Mouse (Mus musculus) B cell, adult 2 months (primary cell): Measurements from ENCODE around the gene Aatk.

Experiments
- DNase-seq, 2 experiments: peaks; one replicate each; pipeline ENCODE4 v3.0.0; 2022

The Aatk gene

DNA sequence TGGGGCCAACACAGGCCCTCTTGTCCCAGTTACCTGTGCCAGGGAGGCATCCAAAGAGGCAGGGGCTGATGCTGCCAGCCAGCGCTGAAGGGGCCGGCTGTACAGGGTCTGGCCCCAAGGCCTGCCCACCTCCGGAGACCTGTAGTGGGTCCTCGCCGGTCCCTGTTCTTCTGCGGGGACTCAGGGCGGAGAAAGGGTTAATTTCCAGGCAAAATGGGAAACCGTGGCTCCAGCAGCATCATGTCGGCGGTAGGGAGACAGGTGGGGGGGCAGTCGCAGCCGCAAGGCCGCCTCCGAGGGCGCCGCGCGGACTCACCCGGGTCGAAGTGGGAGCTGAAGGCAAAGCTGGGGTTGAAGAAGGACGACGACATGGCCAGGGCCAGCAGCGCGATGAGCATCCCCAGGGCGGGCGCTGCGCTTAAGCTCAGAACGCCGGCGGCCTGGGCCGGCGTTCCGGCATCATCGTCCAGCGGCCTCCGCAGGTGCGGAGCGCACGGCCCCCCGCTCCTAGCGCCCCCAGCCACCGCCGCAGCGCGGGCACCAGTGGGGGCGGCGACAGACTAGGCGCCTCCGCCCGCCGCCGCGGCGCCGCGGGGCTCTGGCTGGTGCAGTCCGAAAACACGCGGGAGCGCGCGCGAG, at the start of gene Aatk:
Gene Aatk (minus strand): TSS at position 615 of the 639 bp plus-strand sequence.
- no peak for DNase-seq

DNA sequence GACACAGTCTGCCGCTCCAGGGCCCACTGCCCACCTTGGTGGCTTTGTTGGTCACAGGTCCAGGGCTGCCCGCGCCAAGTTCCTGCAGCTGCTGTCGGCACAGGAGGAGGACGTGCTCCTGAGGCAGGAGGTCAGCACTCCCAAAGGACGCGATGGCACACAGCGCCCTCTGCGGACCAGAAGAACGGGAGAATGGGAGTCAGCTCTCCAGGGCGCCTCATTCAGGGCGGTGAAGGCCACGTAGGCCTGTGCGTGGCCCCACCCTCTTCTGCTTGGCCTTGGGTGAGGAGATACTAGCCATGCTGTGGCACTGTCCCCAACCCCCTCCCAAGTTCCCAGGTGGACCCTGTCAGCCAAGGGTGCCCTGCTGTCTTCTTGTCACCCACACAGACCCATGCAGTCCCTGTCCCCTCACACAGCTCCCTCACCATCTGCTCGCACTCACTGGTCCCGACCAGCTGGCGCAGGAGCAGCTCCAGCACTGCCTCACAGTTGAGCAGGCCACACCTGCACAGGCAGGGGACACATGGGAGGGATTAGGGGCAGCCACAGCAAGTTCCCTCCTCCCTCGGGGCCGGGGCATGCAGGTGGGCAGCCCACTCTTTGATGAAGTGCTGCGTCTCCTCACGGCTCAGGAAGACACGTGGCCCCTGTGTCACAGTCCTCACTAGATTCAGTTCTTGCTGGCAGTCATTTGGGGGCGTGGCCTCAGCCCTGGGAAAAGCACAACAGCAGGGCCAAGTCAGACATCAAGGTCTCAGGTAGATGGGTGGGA, 46.0 kb upstream of the Aatk start:
- no peak for DNase-seq

DNA sequence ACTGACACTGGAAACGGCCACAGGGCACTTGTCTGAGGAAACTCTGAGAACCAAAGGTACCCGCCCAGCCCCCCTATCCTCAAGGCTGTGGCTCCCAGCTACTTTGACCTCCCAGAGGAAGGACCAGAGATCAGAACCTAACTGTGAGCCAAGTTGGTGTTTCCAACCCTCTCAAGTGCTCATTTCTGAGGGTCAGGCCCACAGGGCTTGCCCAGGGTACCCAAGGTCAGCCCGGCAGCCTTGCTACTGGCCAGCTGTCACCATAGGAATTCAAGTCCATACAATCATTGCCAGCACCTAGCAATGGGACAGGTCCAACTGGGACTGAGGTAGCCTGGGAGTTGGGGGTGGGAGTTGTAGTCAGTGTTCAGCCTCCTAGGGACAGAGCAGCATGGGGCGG, 43.7 kb upstream of the Aatk start:
- no peak for DNase-seq

DNA sequence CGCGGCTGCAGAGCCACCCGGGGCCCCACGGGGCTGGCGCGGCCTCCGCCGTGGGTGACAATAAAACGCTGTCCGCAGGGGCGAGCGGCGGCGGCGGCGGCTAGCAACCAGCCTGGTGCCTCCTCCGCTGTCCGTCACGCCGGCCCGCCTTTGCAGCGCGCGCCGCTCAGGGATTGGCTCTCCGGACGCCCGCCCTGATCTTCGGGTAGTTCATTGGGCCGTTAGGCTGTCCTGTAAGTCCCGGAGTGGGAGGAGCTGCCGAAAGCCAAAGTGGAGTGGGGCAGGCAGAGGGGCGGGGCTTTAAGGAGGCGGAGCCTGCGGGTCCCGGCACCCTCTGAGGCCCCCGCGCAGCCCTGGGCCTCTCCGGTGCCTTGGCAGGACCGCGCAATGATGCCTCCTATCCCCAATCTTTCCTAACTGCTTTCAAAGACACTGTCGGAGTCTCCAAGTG, 39.8 kb upstream of the Aatk start, which contains the start of gene Cep131:
Gene Cep131 (minus strand): TSS at position 126 of the 451 bp plus-strand sequence.
- peak; percentile 97 to 98 for DNase-seq

DNA sequence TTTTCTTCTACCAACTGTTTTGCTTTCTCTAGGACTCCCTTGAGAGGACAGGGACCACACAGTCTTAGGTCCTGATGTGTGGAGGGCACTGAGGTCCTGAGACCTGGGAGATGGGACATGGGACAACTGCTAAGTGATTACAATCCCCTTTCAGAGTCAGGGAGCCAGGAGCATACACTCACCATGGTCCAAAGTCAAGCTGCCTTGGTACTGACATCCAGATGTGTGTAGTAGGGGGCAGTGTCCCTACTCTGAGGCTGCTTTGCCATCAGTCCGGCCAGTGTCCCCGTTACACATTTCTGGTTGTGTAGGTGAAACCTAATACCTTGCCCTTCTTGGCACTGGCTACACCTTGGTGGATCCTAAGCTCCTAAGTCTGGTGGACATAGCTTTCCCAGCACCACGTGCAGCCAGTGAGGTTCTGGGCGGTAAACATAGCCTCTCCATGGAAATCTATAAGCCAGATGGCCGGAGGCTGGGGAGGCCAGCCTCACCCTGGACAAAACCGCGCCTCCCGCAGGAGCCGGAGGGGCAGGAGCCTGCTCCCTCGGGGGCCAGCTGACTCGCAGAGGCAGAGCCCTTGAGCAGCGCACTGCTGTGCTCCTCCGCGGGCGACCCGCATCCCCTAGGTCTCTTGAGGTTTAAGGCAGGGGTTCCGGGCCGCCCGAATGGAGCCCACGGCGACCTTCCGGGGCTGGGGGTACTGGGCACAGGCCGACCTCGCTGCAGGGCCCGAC, 39.1 kb upstream of the Aatk start:
- peak; percentile 35 to 40 for DNase-seq

DNA sequence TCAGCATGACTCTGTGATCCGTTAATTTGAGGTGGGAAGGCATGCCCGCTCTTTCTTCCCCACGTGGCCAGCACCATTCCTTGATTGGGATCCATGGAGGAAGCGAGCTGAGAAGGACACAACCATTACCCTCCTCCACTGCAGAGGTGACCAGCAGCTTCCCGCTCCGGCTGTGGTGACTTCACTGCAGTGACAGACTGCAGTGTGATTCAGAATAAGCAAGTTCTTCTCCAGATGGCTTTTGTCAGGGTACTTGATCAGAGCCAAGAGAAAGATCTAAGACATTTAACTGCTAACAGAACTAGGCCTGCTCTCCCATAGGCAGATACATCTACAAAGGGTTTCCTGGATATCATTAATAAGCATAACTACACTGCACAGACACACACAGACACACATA, 33.3 kb upstream of the Aatk start:
- no peak for DNase-seq

DNA sequence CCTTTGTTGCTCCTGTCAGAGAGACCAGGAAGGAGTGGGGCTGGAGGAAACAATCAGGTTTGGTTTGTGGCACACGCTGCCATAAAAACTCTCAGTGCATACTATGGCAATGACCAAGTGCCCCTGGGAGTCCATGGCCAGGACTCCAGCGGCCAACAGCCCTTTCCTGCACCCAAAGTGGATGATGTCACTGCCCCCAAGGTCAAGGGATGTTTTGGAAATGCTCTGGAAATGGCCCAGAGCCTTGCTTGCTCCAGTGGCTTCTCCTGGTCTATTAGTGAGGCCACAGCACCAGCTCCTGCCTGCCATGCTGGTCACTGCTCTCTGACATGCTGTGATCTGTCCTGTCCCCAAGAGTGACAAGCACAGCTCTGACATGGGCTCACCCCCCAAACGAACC, 29.2 kb upstream of the Aatk start:
- no peak for DNase-seq

DNA sequence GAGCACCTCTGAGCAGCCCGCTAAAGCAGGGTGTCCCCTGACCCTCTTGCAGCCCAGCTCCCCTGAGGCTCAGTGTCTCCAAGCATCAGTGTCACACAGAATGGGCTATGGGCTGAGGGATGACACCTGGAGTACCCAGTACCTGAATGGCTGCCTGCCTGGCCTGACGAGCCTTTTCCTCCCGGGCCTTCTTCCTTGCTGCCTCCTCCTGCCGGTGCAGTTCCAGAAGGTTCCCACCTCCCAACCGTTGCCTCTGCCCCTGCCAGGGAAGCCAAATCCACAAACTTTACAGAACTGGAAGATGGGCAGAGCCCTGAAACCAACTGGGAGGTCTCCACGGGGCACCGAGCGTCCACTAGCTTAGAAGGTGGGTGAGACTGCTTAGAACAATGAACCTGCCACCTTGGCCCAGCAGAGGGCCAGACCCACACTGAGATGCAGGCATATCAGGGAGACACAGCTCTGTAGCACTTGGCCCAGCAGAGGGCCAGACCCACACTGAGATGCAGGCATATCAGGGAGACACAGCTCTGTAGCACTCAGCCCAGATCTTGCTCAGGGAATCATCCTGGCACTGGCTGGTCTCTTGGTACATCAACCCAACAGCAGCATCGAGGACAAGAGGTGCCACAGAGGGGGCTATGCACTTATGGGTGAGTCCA, 26.1 kb upstream of the Aatk start:
- DNase-seq: no peak

DNA sequence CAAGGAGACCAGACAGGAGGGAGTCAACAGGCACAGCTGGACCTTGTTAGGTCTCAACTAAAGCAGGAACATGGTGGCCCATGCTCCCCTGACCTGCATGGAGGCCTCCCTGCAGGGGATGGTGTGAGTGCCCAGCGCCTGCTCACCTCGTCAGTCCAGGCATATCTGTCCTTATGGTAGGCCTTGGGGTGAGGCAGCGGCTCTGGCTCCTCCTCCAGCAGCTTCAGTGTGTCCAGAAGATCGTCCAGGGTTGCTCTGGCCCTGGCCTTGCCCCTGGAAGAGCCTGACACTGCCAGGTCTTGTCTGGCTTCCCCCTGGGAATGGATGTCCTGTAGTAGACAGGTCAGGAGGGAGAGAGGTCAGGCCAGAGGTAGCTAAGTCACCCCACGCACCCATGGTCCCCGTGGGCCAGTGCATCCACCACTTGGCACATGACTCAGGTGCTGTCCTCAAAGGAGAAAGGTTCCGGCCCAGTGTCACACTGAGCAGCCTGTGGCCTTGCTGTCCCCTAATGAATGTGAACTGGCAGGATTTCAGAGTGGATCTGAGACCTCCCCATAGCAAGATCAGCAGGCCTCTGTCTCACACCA, 24.9 kb upstream of the Aatk start:
- DNase-seq: no peak

DNA sequence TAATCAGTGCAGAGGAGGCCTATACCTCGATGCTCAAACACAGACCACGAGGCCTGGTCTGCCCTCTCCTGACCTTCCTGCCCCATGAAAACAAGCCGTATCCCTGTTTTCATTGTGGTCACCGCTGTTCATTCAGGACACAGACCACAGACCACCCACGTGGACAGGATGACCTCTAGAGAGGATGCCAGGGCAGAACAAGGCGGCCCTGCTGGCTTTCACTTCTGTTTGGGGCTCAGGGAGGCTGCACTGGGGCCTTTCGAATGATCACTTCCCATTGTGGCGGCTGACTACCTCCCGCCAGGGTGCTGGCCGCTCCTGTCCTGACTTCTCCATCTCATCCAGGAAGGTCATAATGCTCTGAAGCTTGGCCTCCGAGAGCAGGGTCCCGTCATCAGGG, 24.1 kb upstream of the Aatk start:
- no peak for DNase-seq

DNA sequence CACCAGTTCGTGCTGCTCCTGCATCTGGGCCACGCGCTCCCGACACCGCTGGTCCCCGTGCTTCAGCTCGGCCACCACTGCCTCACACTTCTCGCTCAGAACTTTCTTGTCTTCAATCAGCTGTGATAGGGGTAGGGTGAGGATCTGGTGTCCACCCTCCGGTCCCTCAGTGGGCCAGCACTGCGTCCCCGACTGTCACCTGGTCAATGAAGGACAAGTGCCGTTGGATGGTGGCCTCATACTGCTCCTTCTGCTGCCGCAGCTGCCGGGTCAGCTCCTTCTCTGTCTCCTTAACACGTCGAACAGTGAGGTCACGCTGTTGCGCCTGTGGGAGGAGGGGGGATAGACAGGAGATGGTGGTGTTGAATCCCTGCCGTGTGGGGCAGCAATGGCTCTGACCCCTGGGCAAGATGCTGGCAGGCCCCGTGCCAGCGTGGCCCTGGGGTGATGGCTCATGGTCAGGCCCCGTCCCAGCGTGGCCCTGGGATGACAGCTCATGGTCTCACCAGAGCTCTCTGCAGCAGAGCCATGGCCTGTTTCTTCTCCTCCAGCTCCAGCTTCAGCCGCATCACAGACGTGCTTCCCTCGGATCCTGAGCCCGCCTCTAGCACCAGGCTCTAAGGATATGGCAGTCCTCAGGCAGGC, 23.4 kb upstream of the Aatk start:
- DNase-seq: no peak

DNA sequence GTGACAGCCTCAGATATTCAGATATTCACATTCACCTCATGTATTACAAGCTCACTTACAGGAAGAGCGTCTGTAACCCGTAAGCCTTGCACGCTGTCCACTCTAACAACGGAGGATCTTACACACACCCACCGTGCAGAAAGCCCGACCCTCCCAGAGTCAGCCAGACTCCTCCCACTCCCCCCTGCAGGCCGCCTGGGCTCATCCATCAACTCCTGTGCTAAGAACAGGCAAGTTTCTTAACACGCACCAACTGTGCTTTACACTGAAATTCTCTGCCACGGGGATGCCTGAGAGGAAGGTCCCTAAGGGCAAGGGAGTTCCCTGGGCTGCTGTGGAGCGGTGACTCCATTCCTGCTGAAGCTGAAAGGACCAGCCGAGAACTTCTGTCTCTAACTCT, 22.3 kb upstream of the Aatk start:
- DNase-seq: no peak

DNA sequence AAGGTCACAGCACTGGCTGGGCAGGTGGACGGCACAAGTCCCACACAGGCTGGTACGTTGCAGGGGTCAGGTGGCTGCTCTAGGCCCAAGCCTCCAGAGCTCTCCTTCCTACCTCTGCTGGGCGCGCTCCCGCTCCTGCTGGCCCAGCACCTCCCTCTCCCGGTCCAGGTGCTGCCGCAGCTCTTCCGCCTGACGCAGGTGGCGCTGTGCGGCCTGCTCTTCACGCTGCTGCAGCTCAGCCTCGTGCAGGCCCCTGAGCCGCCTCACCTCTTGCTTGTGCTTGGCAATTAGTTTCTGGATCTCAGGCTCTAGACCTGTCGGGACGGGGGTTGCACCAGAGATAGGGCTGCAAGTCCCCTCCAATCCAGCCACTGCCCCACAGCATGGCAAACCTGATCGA, 20.9 kb upstream of the Aatk start:
- no peak for DNase-seq

DNA sequence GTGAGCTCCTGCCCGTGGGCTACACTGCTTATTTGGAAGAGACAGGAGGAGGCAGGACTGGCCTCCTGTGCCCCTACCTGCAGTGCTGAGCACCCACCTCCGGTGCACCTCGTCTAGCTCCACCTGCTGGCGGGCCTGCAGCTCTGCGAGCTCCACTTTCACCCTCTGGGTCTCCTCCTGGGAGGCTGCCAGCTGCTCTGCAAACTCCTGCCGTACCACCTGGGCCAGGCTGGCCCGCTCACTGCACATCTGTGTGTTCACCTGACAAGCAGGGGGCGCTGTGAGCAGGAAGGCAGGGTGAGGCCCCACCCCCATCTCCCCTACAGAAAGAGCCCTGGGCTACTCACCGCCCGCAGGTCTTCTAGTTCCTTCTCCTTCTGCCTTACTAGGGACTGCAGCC, 18.3 kb upstream of the Aatk start:
- DNase-seq: peak; percentile 61 to 65

DNA sequence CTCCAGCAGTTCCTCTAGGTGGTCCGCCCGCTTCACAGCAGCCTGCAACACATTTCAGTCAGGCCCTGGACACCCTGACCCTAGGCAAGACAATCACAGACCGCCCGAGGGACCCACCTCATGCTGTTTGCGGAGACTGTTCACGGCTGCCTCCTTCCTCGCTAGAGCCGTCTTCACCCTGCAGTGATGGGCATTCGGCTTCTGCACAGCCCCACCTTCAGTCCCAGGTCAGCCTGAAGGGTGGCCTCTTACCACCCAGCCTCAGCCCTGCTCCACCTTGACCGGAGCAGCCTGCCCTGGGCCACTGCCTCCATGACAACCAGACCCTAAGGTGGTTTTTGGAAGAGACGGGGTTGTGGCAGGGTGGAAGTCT, 17.7 kb upstream of the Aatk start:
- DNase-seq: no peak

DNA sequence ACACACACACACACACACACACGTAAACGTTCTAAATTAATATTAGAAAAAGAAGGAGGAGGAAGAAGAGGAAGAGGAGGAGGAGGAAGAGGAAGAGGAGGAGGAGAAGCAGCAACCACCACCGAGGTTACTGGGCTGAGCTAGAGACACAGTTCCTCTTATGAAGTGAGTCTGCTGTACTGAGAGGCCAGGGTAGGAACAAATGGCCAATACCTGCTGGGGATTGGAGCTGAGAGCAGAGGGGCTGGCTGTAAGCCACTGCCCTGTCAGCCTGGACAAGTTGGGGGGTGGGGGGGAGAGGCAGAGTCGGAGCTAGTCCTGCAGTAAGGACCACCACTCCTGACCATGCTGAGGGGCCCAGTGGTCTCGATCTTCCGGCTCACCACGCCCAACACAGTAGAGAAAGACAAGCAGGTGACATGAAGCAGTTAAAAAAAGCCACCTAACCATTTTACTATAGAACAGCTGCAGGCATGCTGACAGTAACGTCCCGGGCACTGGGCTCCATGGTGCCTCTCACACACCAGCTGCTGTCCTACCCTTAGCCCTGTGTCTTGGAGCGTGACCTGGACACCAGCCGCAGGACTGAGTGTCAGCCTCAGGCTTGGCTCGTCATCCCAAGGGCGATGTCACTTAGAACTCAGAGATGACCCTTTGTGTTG, 17.2 kb upstream of the Aatk start:
- DNase-seq: no peak

DNA sequence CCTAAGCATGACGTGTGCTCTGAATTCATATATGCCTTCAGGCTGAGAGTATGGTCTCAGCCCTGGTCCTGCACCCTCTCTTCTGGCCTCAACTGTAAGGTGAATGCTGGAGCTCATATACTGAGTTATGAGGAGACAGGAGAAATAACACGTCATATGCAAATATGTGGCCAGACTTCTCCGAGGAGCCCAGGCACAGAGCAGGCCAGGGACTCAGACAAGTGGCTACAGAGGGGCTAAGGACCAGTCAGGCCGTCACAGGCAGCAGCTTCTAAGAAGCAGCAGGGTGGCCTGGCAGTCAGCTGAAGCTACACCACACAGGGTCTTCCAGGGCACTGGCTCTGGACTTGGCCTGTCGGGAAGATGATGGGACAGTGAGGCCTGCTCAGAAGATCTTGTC, 16.4 kb upstream of the Aatk start:
- DNase-seq: no peak

DNA sequence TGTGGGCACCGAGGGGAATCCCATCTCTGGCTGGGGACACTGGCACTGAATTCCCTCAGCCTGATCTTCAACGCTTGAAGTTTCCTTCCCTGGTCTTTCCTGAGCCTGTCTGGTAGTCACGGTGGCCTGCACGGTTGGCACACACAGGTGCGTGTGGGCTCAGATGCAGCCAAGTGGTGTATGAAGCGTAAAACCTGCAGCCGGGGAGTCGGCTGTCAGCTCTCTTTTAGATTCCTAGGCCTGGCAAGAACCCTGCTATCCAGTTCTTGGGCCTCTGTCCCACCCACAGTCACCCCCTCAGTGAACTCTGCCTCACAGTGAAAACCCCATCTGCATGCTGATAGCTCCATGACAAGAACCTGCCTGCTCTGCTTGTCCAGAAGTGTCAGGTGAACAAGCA, 13.7 kb upstream of the Aatk start:
- no peak for DNase-seq

DNA sequence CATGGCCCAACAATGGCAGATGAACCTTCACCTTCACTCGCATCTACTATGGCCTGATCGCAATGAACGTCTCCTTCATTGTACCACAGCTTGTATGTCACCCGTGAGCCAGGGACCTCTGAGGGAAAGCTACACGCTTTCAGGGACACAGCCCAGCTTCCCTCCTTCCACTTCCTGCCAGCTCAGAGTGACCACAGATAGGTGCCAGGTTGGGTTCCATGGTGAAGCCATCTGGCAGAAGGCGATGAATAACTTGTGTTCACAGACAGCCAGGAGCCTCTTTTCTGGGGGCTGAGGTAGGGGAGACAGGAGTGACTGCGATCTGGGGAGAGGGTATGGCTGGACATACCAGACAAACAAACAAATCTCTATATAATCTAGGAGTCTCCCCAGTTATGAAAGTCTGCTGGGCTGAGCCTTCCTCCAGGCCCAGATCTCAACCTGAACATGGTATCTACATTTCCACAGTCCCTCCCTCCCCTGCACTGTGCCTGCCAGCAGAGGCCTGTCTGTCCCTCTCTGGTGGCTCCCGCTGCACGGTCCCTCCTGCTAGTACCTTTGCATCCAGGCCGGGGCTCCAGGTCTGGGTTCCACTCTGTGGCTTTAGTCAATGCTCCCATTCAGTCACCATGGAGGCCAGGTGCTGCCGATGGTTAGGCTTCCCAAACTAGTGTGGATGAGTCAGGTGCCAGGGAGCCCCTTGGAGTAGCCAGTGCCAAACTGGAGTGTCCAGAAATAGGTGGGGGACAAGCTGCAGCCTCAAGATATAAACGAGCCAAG, 9.2 kb upstream of the Aatk start:
- DNase-seq: no peak

DNA sequence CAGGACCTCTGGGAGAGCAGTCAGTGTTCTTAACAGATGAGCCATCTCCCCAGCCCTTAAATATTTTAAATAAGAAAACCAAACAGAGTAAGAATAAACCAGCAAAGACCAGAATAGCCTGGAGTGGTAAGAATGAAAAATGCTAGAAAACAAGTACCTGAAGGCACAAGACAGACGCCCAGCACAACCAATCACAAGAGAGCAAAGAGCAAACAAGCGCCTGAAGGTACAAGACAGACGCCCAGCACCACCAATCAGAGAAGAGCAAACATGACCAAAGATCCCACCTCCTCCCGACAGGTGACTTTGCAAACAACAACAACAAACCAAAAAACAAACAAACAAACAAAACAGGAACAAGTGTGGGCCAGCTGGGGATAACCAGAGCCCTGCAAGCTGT, 6.9 kb upstream of the Aatk start:
- no peak for DNase-seq

DNA sequence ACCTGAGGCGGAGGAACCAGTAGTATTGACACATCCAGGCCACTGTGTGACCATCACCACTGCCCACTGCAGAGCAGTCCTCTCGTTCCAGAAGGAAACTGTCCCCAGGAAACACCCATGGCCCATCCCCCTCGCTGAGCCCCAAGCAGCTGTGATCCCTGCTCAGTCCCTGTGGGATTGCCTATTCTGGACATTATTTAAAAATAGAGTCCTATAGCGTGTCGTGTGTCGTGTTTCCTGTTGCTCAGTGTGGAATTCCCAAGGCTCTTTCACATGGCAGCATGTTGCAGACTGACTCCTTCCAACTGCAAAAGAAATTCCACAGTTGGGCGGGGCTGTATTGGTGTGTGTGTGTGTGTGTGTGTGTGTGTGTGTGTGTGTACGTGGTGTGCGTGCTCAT, 5.3 kb upstream of the Aatk start:
- no peak for DNase-seq
